Mouse (Mus musculus): Measurements from ENCODE around the gene Trappc12.
"Not testable (repeated sequence)": the region's sequence is repeated elsewhere in the genome, so short reads cannot be mapped to it uniquely, and the experiment has no call there.

Gene Trappc12

DNA sequence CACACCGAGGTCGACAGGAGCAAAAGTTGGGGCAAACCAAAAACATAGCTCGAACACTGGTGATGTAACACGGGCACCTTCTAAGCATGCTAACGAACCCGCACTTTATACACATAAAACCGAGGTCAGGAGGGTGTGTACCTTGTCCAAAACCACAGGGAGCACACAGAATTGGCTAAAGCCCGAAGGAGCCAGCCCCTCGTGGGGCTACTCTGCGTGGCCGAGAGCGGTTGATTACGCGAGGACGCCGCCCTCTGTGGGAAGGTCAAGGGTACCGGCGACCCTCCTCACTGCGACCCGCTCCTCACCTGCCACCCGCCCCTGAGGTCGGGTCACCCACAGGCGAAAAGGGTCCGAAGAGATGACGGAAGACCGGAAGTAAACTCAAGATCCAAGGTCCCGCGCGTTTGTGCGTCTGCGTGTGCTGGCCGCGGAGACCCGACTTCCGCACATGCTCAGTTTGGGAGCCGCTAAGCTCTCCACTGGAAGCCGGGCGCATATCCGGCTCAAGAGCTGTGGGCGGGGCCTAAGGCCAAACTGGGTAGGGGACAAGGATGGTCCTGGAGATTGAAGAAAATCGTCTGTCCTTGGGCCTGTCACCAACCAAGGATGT, at the start of gene Trappc12:
Gene Trappc12 (minus strand): TSS at position 452 of the 613 bp plus-strand sequence.
- DNase-seq, result peak; percentile 90

DNA sequence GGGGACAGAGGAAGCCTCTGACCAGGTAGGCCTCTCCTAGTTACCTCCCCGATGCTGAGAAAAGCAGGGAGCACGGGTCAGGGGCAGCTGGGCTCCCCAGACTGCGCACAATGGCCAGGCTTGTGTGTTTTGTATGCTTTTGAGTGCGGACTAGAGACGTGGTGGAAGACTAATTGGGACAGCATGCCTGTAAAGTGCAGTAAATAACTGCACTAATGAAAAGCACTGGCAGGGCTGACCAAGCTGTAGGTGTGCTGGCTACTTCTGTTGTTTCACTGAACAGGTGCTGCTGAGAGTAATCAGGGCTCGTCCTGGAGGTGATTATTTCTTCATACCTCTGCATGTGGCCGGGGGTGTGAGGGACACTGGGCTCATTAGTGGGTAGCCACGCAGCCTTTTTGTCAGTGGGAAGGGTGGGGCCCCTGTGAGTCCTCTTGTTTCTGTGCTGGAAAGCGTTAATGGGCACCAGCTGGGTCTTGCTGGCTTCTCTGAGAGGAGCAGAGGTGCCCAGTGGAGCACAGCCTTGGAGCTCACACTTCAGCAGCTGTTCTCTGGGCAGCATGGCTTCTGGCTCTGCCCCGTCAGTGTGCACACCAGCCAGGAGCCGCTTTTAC, 49.6 kb upstream of the Trappc12 start:
- no peak for DNase-seq

DNA sequence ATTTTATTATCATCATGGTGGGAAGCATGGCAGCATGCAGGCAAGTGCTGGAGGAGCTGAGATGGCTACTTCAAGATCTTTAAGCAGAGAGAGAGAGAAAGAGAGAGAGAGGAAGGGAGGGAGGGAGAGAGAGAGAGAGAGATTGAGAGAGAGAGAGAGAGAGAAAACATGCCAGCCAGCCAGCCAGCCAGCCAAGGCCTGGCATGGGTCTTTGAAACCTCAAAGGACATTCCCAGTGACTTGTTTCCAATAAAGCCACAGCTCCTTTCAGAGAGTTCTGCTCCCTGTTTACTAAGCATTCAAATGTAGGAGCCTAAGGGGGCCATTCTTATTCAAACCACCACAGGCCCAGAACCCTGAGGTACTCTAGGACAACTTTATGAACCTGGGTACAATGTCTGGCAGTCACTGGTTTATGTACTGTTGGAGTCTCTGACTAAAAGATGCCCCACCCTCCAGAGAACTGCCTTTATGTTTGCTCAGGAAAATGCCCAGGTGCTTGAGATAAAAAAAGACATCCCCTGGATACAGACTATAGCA, 46.7 kb upstream of the Trappc12 start:
- no peak for DNase-seq

DNA sequence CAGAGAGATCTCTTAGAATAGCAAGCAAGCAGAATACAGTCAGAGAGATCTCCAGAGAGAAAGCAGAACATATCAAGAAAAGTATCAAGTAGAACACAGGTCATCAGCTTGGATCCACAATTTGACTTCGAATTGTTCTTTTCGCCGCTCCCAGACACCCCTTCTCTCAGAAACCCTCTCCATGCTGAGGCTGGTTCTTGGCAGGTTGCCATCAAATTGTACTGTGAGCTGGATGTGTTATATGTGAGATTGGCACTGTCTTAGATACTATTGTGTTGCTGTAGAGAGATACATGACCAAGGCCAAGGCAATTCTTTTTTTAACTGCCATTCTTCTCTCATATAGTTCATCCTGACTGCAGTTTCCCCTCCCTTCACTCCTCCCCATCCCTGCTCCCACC, 44.8 kb upstream of the Trappc12 start:
- no peak for DNase-seq

DNA sequence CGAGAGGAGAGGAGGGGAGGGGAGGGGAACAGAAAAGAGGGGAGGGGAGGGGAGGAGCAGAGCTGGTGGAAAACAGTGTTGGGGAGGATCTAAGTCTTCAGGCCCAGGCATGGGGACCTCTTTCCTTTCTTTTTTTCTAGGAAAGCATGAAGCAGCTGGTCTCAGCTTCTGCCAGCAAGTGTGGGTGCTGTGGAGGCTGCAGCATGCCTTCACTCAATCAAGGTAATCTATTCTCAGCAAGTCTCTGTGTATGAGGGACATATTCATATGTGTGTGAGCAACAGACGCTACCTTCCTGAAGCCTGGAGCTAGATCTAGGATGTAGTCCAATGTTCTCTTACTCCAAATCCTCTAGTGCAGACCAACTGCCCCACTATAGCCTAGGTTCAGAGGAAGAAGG, 43.4 kb upstream of the Trappc12 start:
- DNase-seq, result no peak

DNA sequence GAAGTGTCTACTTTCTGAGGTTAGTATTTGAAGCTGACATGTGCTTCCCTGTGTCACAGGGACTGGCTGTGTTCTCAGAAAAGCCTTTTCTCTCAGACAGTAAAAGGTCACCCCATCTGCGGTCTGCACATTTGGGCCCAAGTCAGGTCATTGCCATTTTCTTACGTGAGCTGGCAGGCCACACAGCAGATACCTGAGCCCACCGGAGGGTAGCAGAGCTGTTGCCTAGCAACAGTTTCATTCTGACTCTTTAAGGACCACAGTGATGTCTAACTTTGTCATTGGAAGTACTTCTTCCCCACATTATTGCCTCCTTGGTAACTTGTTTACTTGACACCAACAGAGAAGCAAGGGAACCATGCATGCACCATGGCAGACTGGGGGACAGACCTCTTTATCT, 42.3 kb upstream of the Trappc12 start:
- no peak for DNase-seq

DNA sequence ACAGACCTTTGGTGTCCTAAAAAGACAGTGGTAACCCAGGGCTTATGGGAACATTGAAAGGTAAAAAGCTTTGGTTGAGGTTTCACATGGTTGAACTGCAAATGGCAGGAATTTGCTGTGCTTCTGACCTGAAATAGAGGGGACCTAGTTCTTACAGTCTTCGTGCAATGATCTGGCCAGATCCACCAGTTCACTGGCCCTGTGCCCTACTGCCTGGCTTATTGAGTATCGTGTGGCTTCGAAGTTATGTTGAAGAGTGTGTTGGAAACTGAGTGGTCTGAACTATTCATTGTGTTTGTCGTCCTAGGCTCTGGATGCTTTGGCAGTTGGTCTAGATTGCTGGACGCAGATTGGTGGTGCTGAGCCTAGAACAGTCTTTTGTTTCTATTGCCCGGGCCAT, 36.0 kb upstream of the Trappc12 start:
- no peak for DNase-seq

DNA sequence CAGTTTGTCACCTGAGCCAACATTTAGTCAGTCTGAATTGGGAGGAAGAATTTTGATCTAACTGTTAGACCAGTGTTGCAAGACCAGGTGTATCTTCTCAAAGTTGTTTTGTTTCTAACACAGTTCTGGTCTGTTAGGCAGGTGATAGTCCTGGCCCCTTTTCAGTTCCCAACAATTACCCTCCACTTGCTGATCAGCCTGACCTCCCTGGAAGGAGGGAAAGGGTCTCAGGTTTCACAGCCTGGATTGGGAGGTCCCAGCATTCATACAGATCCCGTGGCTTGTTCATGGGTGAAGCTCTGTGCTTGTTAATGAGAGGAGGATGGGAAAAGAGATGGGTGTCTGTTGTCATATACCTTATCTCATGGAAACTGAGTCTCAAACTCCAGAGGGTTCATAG, 35.0 kb upstream of the Trappc12 start:
- DNase-seq, result no peak

DNA sequence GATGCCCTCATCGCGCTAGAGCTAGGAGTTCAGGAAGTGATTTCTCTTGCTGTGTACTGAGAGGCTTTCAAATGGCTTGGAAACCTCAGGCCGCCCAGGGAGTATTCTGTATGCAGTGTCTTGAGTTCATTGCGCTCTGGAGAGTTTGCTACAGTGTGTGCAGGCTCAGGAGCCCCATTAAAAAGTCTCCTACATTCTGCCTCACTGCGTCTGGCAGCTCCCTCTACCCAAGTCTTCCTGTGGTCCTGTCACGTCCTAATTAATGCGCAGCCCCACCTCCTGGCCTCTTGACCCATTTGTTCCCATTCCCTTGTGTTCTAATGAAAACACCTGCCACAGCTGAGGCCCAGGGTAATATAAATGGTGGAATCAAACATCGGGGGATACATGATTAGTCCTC, 34.6 kb upstream of the Trappc12 start:
- no peak for DNase-seq

DNA sequence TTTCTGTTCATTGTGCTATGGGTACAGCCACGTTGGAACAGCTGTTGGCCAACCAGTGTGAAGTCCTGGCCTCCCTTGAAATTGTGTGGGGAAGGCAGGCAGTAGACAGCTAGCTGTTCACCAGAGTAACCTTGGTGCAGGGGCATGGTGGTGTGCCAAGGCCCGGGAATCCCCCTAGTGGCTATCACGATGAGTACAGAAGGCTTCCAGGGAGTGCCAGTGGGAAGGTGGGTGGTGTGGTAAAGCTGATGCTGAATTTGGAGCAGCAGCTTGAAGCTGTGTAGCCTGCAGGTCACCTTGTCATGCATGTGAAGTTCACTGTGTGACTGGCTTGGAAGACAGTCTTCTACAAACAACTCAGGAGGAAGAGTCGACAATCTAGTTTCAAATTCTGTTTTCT, 34.1 kb upstream of the Trappc12 start:
- DNase-seq, result no peak

DNA sequence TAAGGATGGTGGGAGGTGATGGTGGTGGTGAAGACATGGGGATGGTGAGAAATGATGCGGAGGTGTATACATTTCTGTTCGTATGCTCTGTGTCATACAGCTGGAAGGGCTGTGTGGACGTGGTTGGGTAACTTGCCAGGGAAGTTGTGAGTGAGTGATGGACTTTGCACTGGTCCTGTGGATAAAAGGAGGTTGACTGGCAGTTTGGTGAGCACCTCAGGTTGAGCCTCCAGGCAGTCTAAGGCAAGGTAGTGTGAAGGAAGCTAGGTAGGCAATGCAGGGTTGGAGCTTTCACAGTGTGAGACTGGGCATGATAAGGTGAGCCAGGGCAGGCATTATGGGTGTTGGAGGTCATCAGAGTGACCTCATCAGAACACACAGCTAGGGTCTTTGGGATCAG, 32.4 kb upstream of the Trappc12 start:
- no peak for DNase-seq

DNA sequence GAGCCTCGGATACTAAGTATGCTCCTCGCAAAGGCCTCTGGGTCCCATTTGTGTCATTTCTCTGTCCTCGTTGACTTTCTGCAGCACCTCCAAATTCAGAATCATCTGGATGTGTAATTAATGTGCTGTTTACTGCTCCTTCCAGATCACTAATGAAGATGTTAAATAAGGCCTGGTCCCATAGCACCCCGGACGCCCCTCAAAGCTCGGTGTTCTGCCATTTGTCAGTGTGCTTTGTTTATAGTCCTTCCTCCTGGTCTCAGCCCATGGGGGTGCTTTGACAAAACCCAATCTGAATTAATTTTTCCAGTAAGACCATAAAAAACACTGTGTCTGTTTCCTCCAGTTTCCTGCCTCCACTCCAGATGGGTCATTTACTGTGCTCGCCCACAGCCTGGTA, 29.9 kb upstream of the Trappc12 start:
- DNase-seq, result no peak

DNA sequence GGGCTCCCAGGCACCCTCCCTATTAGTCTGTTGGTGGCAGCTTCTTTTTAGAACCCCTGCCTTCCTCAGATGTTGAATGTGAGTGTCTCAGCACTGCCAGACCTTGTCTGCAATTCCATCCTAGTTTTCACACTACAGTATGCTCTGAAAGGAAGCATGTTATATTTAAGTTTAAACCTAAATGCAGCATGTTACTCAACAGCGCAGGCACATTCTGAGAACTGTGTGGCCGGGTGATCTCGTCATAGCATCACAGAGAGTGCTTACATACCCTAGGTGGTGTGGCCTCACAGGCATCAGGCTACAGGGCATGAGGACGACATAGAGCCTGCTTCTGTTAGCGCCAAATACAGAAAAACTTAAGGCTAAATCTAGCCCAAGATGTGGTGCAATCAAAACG, 25.4 kb upstream of the Trappc12 start:
- DNase-seq, result no peak

DNA sequence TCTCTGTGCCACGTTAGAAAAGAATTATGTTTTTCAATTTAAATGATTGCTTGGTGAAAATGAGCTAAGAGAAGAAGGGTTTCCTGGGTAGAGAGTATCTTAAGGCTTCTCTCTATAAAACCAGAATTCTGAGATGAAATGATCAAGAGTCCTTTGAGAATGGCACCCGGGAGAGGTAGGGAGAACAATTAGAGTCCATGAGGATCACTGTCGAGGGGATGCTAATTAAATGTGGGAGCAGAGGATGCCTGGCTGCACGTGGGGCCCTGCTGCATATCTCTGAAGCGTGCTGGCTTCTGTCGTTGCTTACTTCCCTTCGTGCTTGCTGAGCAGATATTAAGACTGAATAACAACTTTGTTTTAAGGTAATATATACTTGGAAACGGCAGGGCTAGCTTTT, 24.8 kb upstream of the Trappc12 start:
- DNase-seq, result no peak

DNA sequence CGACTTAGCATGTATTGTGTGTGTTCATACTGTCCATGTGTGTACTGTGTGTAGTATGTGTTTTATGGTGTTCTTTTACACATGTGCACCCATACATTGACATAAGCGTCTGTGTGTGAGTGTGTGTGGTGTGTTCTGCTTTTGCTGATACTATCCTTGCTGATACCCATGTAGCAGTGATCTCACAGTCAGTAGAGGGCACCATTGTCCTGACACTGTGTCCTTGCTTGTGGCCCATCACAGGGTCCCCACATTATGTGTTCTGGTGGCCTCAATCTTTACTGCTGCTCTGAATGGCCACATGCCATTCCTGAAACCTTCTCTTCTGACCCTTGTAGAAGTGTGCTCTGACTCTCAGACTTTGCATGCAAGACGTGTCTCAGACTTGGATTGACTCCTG, 23.5 kb upstream of the Trappc12 start:
- no peak for DNase-seq

DNA sequence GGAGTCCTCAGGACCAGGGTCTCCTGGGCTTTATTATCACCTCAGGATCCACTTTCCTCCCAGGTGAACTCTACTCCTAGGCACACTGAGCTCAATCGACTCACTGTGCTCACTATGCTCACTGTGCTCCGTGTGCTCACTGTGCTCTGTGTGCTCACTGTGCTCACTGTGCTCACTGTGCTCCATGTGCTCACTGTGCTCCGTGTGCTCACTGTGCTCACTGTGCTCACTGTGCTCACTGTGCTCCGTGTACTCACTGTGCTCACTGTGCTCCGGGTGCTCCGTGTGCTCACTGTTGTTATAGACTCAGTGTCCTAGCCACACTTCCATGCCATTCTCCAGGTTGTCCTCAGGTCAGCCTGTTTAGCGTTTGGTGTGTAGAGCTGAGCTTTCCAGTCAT, 19.7 kb upstream of the Trappc12 start:
- no peak for DNase-seq

DNA sequence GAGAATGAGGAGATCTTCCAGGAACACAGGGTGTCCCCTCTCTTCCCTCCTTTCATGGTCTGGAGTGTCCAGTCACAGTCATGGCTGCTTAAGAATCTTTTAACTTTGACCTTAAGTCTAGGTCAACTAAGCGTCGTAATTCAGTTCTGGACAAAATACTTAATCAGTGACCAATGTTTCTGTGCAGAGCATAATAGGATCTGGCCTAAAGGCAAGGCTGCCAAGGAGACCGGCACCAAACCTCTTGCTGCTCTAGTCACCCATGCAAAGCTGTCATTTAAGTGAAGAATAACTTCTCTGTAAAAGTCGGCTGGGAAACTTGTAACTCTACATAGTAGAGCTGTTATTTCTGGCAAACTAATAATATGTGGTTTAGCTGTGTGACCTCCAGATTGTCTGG, 5.7 kb upstream of the Trappc12 start:
- DNase-seq, result no peak

DNA sequence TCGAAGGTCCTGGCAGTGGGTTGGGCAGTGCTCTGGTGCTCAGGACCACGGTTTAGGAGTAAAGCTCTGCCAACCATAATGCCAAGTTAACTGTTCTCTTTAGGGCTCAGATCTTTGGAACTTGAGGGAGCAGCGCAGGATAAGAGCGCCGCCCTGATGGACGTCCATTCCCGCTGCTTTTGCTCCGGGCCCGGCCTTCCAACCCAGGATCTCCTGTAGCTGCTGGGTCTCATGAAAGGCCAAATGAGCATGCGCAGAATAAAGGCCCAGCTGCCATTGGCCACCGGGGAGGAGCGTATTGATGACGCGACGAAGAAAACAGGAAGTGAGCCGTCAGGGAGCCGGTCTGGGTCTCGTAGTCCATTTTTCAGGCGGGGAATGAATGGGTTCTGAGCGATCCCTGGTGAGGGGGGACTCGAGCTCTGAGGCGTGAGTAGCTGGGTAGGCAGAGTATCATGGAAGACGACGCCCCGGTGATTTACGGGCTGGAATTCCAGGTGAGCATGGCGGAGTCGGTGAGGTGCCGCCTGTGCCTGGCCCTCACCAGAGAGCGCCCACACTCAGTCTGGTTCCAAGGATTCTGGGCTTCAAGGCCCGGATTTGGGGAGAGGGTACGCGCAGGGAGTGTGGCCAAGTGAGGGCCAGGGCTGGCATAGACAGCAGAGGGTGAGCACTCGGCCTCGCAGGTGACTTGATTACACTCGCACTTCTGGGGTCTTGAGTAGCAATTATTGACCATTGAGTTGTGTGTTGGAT, 1.4 kb upstream of the Trappc12 start, which contains the start of gene Eipr1:
Gene Eipr1 (plus strand): TSS at position 296 of the 756 bp plus-strand sequence.
- DNase-seq, result peak; percentile 93

DNA sequence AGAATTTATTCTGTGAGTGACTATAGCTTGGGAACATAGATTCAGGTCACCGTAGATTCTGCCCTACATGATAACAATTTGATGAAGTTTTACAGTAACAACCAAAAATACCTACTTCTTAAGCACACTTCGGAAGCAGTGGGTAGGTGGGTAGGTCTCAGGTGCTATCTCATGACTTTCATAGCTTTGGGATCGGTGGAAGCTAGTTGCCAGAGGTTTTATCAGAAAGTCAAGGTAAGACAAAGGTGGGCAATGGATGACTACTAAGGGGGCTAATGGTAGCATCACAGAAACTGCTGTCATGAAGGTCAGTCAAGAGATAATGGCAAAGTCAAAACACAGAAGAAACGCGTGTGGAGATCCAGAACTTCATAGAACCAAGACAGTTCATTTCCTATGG, 604 bp upstream of the Trappc12 start:
- no peak for DNase-seq

DNA sequence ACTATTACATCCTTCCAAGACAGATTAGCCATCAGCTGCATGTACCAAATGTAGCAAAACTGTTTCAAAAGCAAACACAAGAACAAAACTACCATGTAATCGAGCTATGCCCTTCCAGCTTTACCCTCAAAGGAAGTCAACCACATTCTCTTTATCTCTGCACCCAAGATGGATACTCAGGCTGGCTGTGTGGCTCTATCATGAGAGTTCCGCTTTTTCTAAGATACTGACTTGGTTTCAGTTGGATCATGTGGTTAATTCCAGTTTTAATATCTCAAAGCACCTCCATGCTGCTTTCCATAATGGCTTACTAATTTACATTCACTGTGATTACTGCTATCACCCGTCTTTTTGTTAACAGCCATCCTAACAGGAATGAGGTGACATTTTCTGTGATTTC, 6.9 kb downstream of the Trappc12 start:
- DNase-seq, result no peak

DNA sequence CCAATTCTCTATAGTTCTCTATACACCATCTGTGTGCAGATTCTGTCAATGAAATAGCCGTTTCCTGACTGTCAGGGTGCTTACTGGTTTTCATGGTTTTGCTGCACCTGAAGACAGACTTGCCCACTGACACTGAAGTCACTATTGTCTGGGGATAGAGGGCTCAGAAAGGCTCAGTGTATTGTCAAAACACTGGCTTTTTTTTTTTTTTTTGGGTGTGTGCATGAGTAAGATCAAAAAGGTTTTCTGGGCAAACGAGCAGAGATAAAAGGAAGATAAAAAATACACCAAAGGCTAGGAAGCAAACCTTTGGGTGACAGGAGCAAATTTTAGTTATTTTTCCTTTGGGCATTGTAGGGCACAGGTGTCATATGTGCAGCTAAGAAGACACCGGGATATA, 15.0 kb downstream of the Trappc12 start:
- DNase-seq, result no peak

DNA sequence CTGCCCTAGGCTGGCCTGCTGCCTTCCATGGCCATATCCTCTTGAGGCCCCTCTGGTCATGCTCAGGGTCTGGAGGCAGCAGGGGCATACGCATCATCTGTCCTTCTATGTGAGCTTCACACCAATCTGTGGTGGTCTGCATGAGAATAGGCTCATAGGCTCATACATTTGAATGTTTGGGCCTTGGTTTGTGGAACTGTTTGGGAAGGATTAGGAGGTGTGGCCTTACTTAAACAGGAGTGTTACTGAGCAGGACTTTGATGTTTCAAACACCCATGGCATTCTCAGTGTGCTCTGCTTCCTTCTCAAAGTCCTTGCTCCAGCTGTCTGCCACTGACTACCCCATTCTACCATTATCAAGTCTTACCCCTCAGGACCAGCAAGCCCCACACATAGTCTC, 16.0 kb downstream of the Trappc12 start:
- DNase-seq, result no peak

DNA sequence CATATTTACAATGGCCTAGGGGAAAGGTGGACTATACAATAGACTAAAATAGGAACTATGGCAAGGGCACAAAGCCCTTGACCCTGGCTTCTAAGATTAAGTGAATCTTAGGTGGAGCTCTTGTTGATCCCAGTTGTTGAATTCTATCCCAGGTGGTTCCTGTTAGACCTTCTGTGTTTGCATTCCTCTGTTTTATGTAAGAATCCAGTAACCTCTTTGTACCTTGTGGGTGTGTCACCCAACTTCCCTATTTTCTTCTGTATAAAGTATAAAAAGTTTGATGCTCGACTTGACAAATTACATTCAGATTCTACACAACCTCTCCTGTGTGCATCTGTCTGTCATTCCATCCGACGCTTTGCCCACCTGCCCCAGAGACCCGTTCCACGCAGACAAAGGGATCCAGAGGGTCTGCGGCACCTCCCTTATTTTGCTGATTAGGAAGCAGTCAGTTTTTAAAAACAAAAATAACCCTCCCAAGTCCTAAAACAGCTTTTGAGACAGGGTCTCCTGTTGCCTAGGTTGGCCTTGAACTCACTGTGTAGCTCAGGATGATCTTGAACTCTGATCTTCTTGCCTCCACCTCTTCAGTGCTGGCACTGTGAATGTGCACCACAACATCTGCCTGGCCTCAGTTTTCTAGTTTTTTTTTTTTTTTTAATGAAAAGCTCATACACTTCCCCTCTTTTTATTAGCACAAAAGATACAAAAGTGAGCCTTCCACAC, 16.6 kb downstream of the Trappc12 start:
- DNase-seq, result not testable (repeated sequence)

Measured in cerebellum, adult 9-11 months (tissue).